Mouse (Mus musculus): ENCODE measurements at regions not wholly inside any gene's neighbourhood (a gene's known extent, or its start where the extent isn't known, plus 50 kb on each side); places are given as distances from the start of the nearest gene placed in this dataset.
A peak's percentile ranks its signal among the peaks of the same experiment; 100 is the strongest.

- peak in 1 of 2 experiments; percentile 26 for DNase-seq (ENCODE audit: low spot score in 2 of 2)
Observed at GRCm38 (mm10) chr9:25374161-25374560, 107.2 kb upstream of the Eepd1 start.

GRCm38 (mm10) chr9:25376209-25376608, 105.1 kb upstream of the Eepd1 start:
- DNase-seq (ENCODE audit: low spot score in 2 of 2): no peak

- peak in 1 of 2 experiments; percentile 11 for DNase-seq (ENCODE audit: low spot score in 2 of 2)
Observed at GRCm38 (mm10) chr9:25377771-25378747, 103.3 kb upstream of the Eepd1 start.

GRCm38 (mm10) chr9:25385333-25385732, 96.0 kb upstream of the Eepd1 start:
- DNase-seq (ENCODE audit: low spot score in 2 of 2): no peak

GRCm38 (mm10) chr9:25387876-25388650, 93.3 kb upstream of the Eepd1 start:
- no peak for DNase-seq (ENCODE audit: low spot score in 2 of 2)

- DNase-seq (ENCODE audit: low spot score in 2 of 2): no peak
Observed at GRCm38 (mm10) chr9:25389351-25389750, 92.0 kb upstream of the Eepd1 start.

- DNase-seq (ENCODE audit: low spot score in 2 of 2): peak in 1 of 2 experiments; percentile 23
Observed at GRCm38 (mm10) chr9:25400647-25401335, 80.6 kb upstream of the Eepd1 start.

GRCm38 (mm10) chr9:25405848-25406247, 75.5 kb upstream of the Eepd1 start:
- no peak for DNase-seq (ENCODE audit: low spot score in 2 of 2)

- DNase-seq (ENCODE audit: low spot score in 2 of 2): peak; percentile 52 to 81
Observed at GRCm38 (mm10) chr9:25408518-25408917, 72.8 kb upstream of the Eepd1 start.

GRCm38 (mm10) chr9:25409729-25410128, 71.6 kb upstream of the Eepd1 start:
- DNase-seq (ENCODE audit: low spot score in 2 of 2): no peak

GRCm38 (mm10) chr9:25413873-25414272, 67.5 kb upstream of the Eepd1 start:
- DNase-seq (ENCODE audit: low spot score in 2 of 2): no peak

GRCm38 (mm10) chr9:25414315-25414714, 67.0 kb upstream of the Eepd1 start:
- peak in 1 of 2 experiments; percentile 16 for DNase-seq (ENCODE audit: low spot score in 2 of 2)

GRCm38 (mm10) chr9:25426941-25427340, 54.4 kb upstream of the Eepd1 start:
- DNase-seq (ENCODE audit: low spot score in 2 of 2): no peak

GRCm38 (mm10) chr9:25429450-25430213, 51.7 kb upstream of the Eepd1 start:
- DNase-seq (ENCODE audit: low spot score in 2 of 2): peak in 1 of 2 experiments; percentile 49

Measured in left cerebral cortex, adult 9 months (tissue).